Mouse (Mus musculus): ENCODE measurements at regions not wholly inside any gene's neighbourhood (a gene's known extent, or its start where the extent isn't known, plus 50 kb on each side); places are given as distances from the start of the nearest gene placed in this dataset.

- TF ChIP-seq CTCF (IDR thresholded peaks at IDR 0.05; ENCODE audit: borderline replicate concordance, insufficient read depth, low read length) (no peak), POLR2A (IDR thresholded peaks at IDR 0.05; ENCODE audit: low read depth, low read length) (no peak)
These were observed 221.7 kb downstream of the Nr2f2 start for GRCm38 (mm10) chr7:70144726-70145271.

Data from embryonic fibroblast, embryonic 13.5 days (primary cell).